Mouse (Mus musculus): ENCODE measurements at regions not wholly inside any gene's neighbourhood (a gene's known extent, or its start where the extent isn't known, plus 50 kb on each side); places are given as distances from the start of the nearest gene placed in this dataset.

DNA sequence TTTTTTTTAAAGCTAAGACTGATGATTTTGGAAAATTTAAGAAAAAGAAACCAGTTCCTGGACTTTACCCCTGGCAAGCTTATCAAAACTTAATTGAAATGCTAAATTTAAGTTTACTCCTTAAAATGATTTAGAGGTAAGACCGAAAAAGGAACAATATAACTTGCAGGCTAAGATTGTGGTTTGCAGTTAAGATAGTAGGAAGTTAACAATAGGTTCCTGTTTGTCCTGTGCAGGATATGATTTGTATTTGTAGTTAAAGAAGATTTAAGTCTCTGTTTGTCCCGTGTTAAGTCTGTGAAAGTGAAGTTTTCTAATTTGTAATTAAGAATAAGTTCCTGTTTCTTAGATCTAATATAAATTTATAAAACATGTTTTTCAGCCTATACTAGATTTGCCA is 1406.3 kb upstream of the Lrrc6 start:
- no peak for TF ChIP-seq POLR2A (IDR thresholded peaks at IDR 0.05; ENCODE audit: borderline replicate concordance, insufficient read depth, low read length)
- no peak for TF ChIP-seq CTCF (IDR thresholded peaks at IDR 0.05; ENCODE audit: borderline replicate concordance, insufficient read depth, low read depth, low read length)
